Mouse (Mus musculus) kidney, postnatal 0 days (tissue): Measurements from ENCODE around the gene Wdr34. TPM values are rescaled to one million over a fixed set of nuclear protein-coding genes. Genes with fewer than 3 reads are reported as not detected.
A peak's percentile ranks its signal among the peaks of the same experiment; 100 is the strongest.

Source experiments
- ATAC-seq: fragments of 200-750 bp; cut with Nextera tagmentation; replicated peaks from 2 replicates; pipeline ENCODE4 v1.8.0; 2017; ENCODE audit warnings: low read depth, moderate number of reproducible peaks, moderate TSS enrichment, moderate library complexity; ENCODE audit not compliant: low FRiP score
- DNase-seq: peaks from one replicate; pipeline ENCODE4 v3.0.0-alpha.2; 2016; ENCODE audit warnings: low spot score
- H3K27ac ChIP-seq: fragments of 300-500 bp; sonication (generic); 2 replicates; pipeline ENCODE4 v1.5.1; 2014; ENCODE audit warnings: mild to moderate bottlenecking
- H3K27me3 ChIP-seq: fragments of 300-500 bp; sonication (generic); 2 replicates; pipeline ENCODE4 v1.6.1; 2014; ENCODE audit warnings: low read length, mixed read lengths; ENCODE audit not compliant: insufficient read depth
- H3K36me3 ChIP-seq: fragments of 300-500 bp; sonication (generic); 2 replicates; pipeline ENCODE4 v1.6.1; 2014; ENCODE audit warnings: low read length, mixed read lengths; ENCODE audit not compliant: insufficient read depth
- H3K4me1 ChIP-seq: fragments of 300-500 bp; sonication (generic); replicated peaks from 2 replicates; pipeline ENCODE4 v1.6.1; 2014; ENCODE audit warnings: antibody characterized with exemption, low read length, mixed read lengths; ENCODE audit not compliant: insufficient read depth
- H3K4me2 ChIP-seq: fragments of 300-500 bp; sonication (generic); 2 replicates; pipeline ENCODE4 v1.6.1; 2014; ENCODE audit warnings: mild to moderate bottlenecking, low read length, moderate library complexity, mixed read lengths
- H3K4me3 ChIP-seq: fragments of 300-500 bp; sonication (generic); replicated peaks from 2 replicates; pipeline ENCODE4 v1.5.1; 2014; ENCODE audit warnings: low read depth, low read length
- H3K9ac ChIP-seq: fragments of 300-500 bp; sonication (generic); 2 replicates; pipeline ENCODE4 v1.6.1; 2014; ENCODE audit warnings: low read depth, low read length
- H3K9me3 ChIP-seq: fragments of 300-500 bp; sonication (generic); replicated peaks from 2 replicates; pipeline ENCODE4 v1.6.1; 2016; ENCODE audit warnings: low read length, inconsistent platforms, mixed read lengths
- CTCF ChIP-seq: IDR thresholded peaks from 2 replicates; pipeline ENCODE4 v1.5.1; 2016; ENCODE audit warnings: antibody characterized with exemption, low read depth, mild to moderate bottlenecking, moderate library complexity
- WGBS: fragments of 180-500 bp; shearing (Covaris S2); extraction: QIAGEN DNeasy Blood & Tissue Kit; methylation state at CpG from one replicate; pipeline ENCODE4 v1.1.7; 2014; 5-methylcytosine and 5-hydroxymethylcytosine counted together
- polyA plus RNA-seq: library from polyadenylated mRNA; unstranded; fragments of >200 nt; fragmentation: Nextera tagmentation; extraction: Ambion mirVana; gene quantifications from 2 replicates; pipeline ENCODE4 v1.2.1, GENCODE M21; 2015

Wdr34 gene
- polyA plus RNA-seq, 1 experiment from 2014 or later = 26.2 TPM

- no peak overlapping the region for H3K4me3 ChIP-seq
Measured at GRCm38 (mm10) chr2:30087310-30087709, 38.6 kb upstream of the Wdr34 start.

GRCm38 (mm10) chr2:30084632-30085031, 36.0 kb upstream of the Wdr34 start:
- ATAC-seq = peak; percentile 58; the same call in 1 of the 2 replicates
- Histone ChIP-seq H3K4me2 (peak overlapping the region; percentile 42), H3K27ac (no peak overlapping the region), H3K36me3 (no peaks in the 10 kb centered on the region), H3K9ac (0 out of 2 replicates have a peak overlapping the region, but pooled peaks have one; percentile 23), H3K4me3 (no peak overlapping the region; the same call in 1 of the 2 replicates), H3K27me3 (no peaks in the 10 kb centered on the region), H3K4me1 (no peaks in the 10 kb centered on the region), H3K9me3 (no peaks in the 10 kb centered on the region)
- no peak for TF ChIP-seq CTCF
- WGBS = 26% methylated on average over 12 of the region's 12 CpGs
- peak; percentile 28 for DNase-seq

More at GRCm38 (mm10) chr2:30087310-30087709, 38.6 kb upstream of the Wdr34 start:
- no peak for ATAC-seq
- Histone ChIP-seq H3K27me3 (no peaks in the 10 kb centered on the region), H3K9ac (no peak overlapping the region), H3K4me2 (no peak overlapping the region), H3K27ac (no peak overlapping the region), H3K9me3 (no peaks in the 10 kb centered on the region), H3K36me3 (peaks cover 6% of the 10 kb centered on the region; the same call in 1 of the 2 replicates), H3K4me1 (no peaks in the 10 kb centered on the region)
- TF ChIP-seq CTCF = no peak
- WGBS = 94% methylated on average over 4 of the region's 4 CpGs
- no peak for DNase-seq

GRCm38 (mm10) chr2:30084113-30084512, 35.4 kb upstream of the Wdr34 start:
- Histone ChIP-seq H3K4me2 (peak overlapping the region; percentile 42; the same call in 1 of the 2 replicates), H3K27me3 (no peaks in the 10 kb centered on the region), H3K4me1 (no peaks in the 10 kb centered on the region), H3K27ac (no peak overlapping the region), H3K9me3 (no peaks in the 10 kb centered on the region), H3K4me3 (no peak overlapping the region), H3K36me3 (no peaks in the 10 kb centered on the region), H3K9ac (no peak overlapping the region)
- TF ChIP-seq CTCF = no peak
- ATAC-seq (no peak), DNase-seq (no peak)
- 44% methylated on average over 5 of the region's 5 CpGs for WGBS

- Histone ChIP-seq H3K9me3 (no peaks in the 10 kb centered on the region), H3K4me2 (no peak overlapping the region), H3K27ac (no peak overlapping the region), H3K4me1 (no peaks in the 10 kb centered on the region), H3K9ac (no peak overlapping the region), H3K4me3 (no peak overlapping the region), H3K36me3 (no peaks in the 10 kb centered on the region), H3K27me3 (no peaks in the 10 kb centered on the region)
- DNase-seq = no peak
- no peak for ATAC-seq
- no peak for TF ChIP-seq CTCF
- WGBS = 86% methylated on average over 15 of the region's 15 CpGs
Measured at GRCm38 (mm10) chr2:30080181-30080800, 31.6 kb upstream of the Wdr34 start.

- WGBS = 73% methylated on average over 4 of the region's 4 CpGs
- Histone ChIP-seq H3K4me1 (no peaks in the 10 kb centered on the region), H3K9me3 (no peaks in the 10 kb centered on the region), H3K27me3 (no peaks in the 10 kb centered on the region), H3K4me2 (peak overlapping the region; percentile 81; the same call in 1 of the 2 replicates), H3K36me3 (no peaks in the 10 kb centered on the region), H3K4me3 (no peak overlapping the region), H3K9ac (peak overlapping the region; percentile 18; the same call in 1 of the 2 replicates), H3K27ac (0 out of 2 replicates have a peak overlapping the region, but pooled peaks have one; percentile 62)
- ATAC-seq (no peak), DNase-seq (no peak)
- no peak for TF ChIP-seq CTCF
Measured at GRCm38 (mm10) chr2:30078760-30079159, 30.1 kb upstream of the Wdr34 start.

- no peaks in the 10 kb centered on the region for H3K9me3 ChIP-seq
- peak overlapping the region; percentile 18; the same call in 1 of the 2 replicates for H3K9ac ChIP-seq
- H3K27me3 ChIP-seq = no peaks in the 10 kb centered on the region
- DNase-seq (no peak), ATAC-seq (no peak)
- TF ChIP-seq CTCF = no peak
- WGBS = 13% methylated on average over 10 of the region's 10 CpGs
- H3K4me2 ChIP-seq = peak overlapping the region; percentile 81
- H3K36me3 ChIP-seq = no peaks in the 10 kb centered on the region
- H3K4me3 ChIP-seq = peak overlapping the region; percentile 53; the same call in 1 of the 2 replicates
- no peaks in the 10 kb centered on the region for H3K4me1 ChIP-seq
- H3K27ac ChIP-seq = peak overlapping the region; percentile 62; the same call in 1 of the 2 replicates
Measured at GRCm38 (mm10) chr2:30078349-30078712, 29.6 kb upstream of the Wdr34 start.
